Mouse (Mus musculus) heart, embryonic 12.5 days (tissue): ENCODE data around the gene Grb7. TPM values are rescaled to one million over a fixed set of nuclear protein-coding genes. Genes with fewer than 3 reads are reported as not detected.

Experiments used
- ATAC-seq: fragments of 200-750 bp; cut with Nextera tagmentation; 2 replicates; pipeline ENCODE4 v1.8.0; 2017; ENCODE audit warnings: moderate TSS enrichment, moderate library complexity; ENCODE audit not compliant: insufficient number of reproducible peaks, low FRiP score
- H3K27ac ChIP-seq: fragments of 300-500 bp; sonication (generic); 2 replicates; pipeline ENCODE4 v1.5.1; 2016; ENCODE audit warnings: mild to moderate bottlenecking, moderate library complexity; ENCODE audit not compliant: poor library complexity, severe bottlenecking
- H3K27me3 ChIP-seq: fragments of 300-500 bp; sonication (generic); replicated peaks from 2 replicates; pipeline ENCODE4 v1.6.1; 2016; ENCODE audit warnings: mild to moderate bottlenecking, moderate library complexity
- H3K36me3 ChIP-seq: fragments of 300-500 bp; sonication (generic); 2 replicates; pipeline ENCODE4 v1.6.1; 2016; ENCODE audit warnings: mild to moderate bottlenecking, moderate library complexity
- H3K4me1 ChIP-seq: fragments of 300-500 bp; sonication (generic); replicated peaks from 2 replicates; pipeline ENCODE4 v1.6.1; 2016; ENCODE audit warnings: mild to moderate bottlenecking
- H3K4me2 ChIP-seq: fragments of 300-500 bp; sonication (generic); 2 replicates; pipeline ENCODE4 v1.6.1; 2016; ENCODE audit warnings: mild to moderate bottlenecking, moderate library complexity
- H3K4me3 ChIP-seq: fragments of 300-500 bp; sonication (generic); 2 replicates; pipeline ENCODE4 v1.5.1; 2016; ENCODE audit warnings: mild to moderate bottlenecking
- H3K9ac ChIP-seq: fragments of 300-500 bp; sonication (generic); 2 replicates; pipeline ENCODE4 v1.6.1; 2016; ENCODE audit warnings: mild to moderate bottlenecking, moderate library complexity
- H3K9me3 ChIP-seq: fragments of 300-500 bp; sonication (generic); replicated peaks from 2 replicates; pipeline ENCODE4 v1.6.1; 2016; ENCODE audit warnings: mild to moderate bottlenecking, moderate library complexity
- WGBS: fragments of 180-500 bp; shearing (Covaris S2); methylation state at CpG from one replicate; pipeline ENCODE4 v1.1.7; 2016; 5-methylcytosine and 5-hydroxymethylcytosine counted together
- polyA plus RNA-seq: library from polyadenylated mRNA; unstranded; fragments of >200 nt; fragmentation: Nextera tagmentation; extraction: Ambion mirVana; gene quantifications from 2 replicates; pipeline ENCODE4 v1.2.1, GENCODE M21; 2016

Grb7 gene
- polyA plus RNA-seq, 1 experiment from 2014 or later = 2.1 TPM

- Histone ChIP-seq H3K4me3 (no peak overlapping the region), H3K36me3 (peaks cover 38% of the 10 kb centered on the region), H3K27ac (no peak overlapping the region), H3K4me2 (no peak overlapping the region), H3K9ac (no peak overlapping the region), H3K9me3 (no peaks in the 10 kb centered on the region), H3K4me1 (peaks cover 62% of the 10 kb centered on the region), H3K27me3 (no peaks in the 10 kb centered on the region)
- WGBS = 80% methylated on average over 1 of the region's 1 CpGs
- no peak for ATAC-seq
Measured at GRCm38 (mm10) chr11:98417074-98417473, 29.1 kb upstream of the Grb7 start.

GRCm38 (mm10) chr11:98418273-98418672 is 27.9 kb upstream of the Grb7 start:
- WGBS = 51% methylated on average over 6 of the region's 6 CpGs
- peak overlapping the region; percentile 9 for H3K9ac ChIP-seq
- H3K4me3 ChIP-seq = no peak overlapping the region
- peaks cover 62% of the 10 kb centered on the region for H3K4me1 ChIP-seq
- ATAC-seq = no peak
- no peak overlapping the region for H3K4me2 ChIP-seq
- H3K27me3 ChIP-seq = no peaks in the 10 kb centered on the region
- H3K9me3 ChIP-seq = no peaks in the 10 kb centered on the region
- H3K27ac ChIP-seq = no peak overlapping the region
- peaks cover 50% of the 10 kb centered on the region for H3K36me3 ChIP-seq

- H3K4me2 ChIP-seq = no peak overlapping the region
- H3K9ac ChIP-seq = peak overlapping the region; percentile 36; the same call in 1 of the 2 replicates
- H3K9me3 ChIP-seq = no peaks in the 10 kb centered on the region
- H3K36me3 ChIP-seq = peaks cover 58% of the 10 kb centered on the region
- ATAC-seq = no peak
- WGBS = 83% methylated on average over 10 of the region's 10 CpGs
- H3K4me3 ChIP-seq = no peak overlapping the region
- H3K4me1 ChIP-seq = peaks cover 57% of the 10 kb centered on the region
- H3K27ac ChIP-seq = peak overlapping the region; percentile 25
- no peaks in the 10 kb centered on the region for H3K27me3 ChIP-seq
Measured at GRCm38 (mm10) chr11:98418939-98419547, 27.2 kb upstream of the Grb7 start.

- H3K4me2 ChIP-seq = no peak overlapping the region
- no peak overlapping the region for H3K27ac ChIP-seq
- ATAC-seq = no peak
- peaks cover 100% of the 10 kb centered on the region for H3K36me3 ChIP-seq
- H3K4me1 ChIP-seq = no peaks in the 10 kb centered on the region
- no peaks in the 10 kb centered on the region for H3K9me3 ChIP-seq
- no peak overlapping the region for H3K9ac ChIP-seq
- no peaks in the 10 kb centered on the region for H3K27me3 ChIP-seq
- WGBS = 90% methylated on average over 7 of the region's 7 CpGs
- H3K4me3 ChIP-seq = no peak overlapping the region
Measured at GRCm38 (mm10) chr11:98426592-98426991, 19.6 kb upstream of the Grb7 start.

- Histone ChIP-seq H3K9ac (no peak overlapping the region), H3K4me1 (no peaks in the 10 kb centered on the region), H3K27ac (no peak overlapping the region), H3K36me3 (peaks cover 100% of the 10 kb centered on the region), H3K9me3 (no peaks in the 10 kb centered on the region), H3K27me3 (no peaks in the 10 kb centered on the region), H3K4me3 (no peak overlapping the region), H3K4me2 (no peak overlapping the region)
- 90% methylated on average over 5 of the region's 5 CpGs for WGBS
- ATAC-seq = no peak
Measured at GRCm38 (mm10) chr11:98428436-98428835, 17.8 kb upstream of the Grb7 start.

GRCm38 (mm10) chr11:98431743-98432502 is 14.3 kb upstream of the Grb7 start:
- no peaks in the 10 kb centered on the region for H3K4me1 ChIP-seq
- no peak overlapping the region for H3K27ac ChIP-seq
- H3K36me3 ChIP-seq = peaks cover 100% of the 10 kb centered on the region
- ATAC-seq = no peak
- H3K27me3 ChIP-seq = no peaks in the 10 kb centered on the region
- no peak overlapping the region for H3K4me2 ChIP-seq
- no peaks in the 10 kb centered on the region for H3K9me3 ChIP-seq
- 79% methylated on average over 9 of the region's 9 CpGs for WGBS
- no peak overlapping the region for H3K9ac ChIP-seq
- H3K4me3 ChIP-seq = no peak overlapping the region

GRCm38 (mm10) chr11:98435723-98436122 is 10.5 kb upstream of the Grb7 start:
- ATAC-seq = no peak
- Histone ChIP-seq H3K4me1 (peaks cover 11% of the 10 kb centered on the region), H3K27ac (no peak overlapping the region), H3K36me3 (peaks cover 68% of the 10 kb centered on the region), H3K9me3 (no peaks in the 10 kb centered on the region), H3K4me2 (no peak overlapping the region), H3K9ac (no peak overlapping the region), H3K4me3 (no peak overlapping the region), H3K27me3 (no peaks in the 10 kb centered on the region)
- 89% methylated on average over 9 of the region's 9 CpGs for WGBS

GRCm38 (mm10) chr11:98437441-98437840 is 8.8 kb upstream of the Grb7 start:
- peak overlapping the region; percentile 85; the same call in 1 of the 2 replicates for H3K4me2 ChIP-seq
- peaks cover 51% of the 10 kb centered on the region for H3K36me3 ChIP-seq
- H3K27me3 ChIP-seq = no peaks in the 10 kb centered on the region
- peak overlapping the region; percentile 69; the same call in 1 of the 2 replicates for H3K9ac ChIP-seq
- peaks cover 11% of the 10 kb centered on the region for H3K4me1 ChIP-seq
- no peak for ATAC-seq
- 83% methylated on average over 6 of the region's 6 CpGs for WGBS
- 0 out of 2 replicates have a peak overlapping the region, but pooled peaks have one; percentile 73 for H3K4me3 ChIP-seq
- H3K9me3 ChIP-seq = no peaks in the 10 kb centered on the region
- no peak overlapping the region for H3K27ac ChIP-seq

- H3K27ac ChIP-seq = peak within 1 kb of the TSS; percentile 58
- peak within 1 kb of the TSS; percentile 69 for H3K9ac ChIP-seq
- no peaks in the 10 kb centered on the region for H3K9me3 ChIP-seq
- peak; percentile 90 for ATAC-seq
- peak within 1 kb of the TSS; percentile 85 for H3K4me2 ChIP-seq
- H3K27me3 ChIP-seq = no peaks in the 10 kb centered on the region
- peak within 1 kb of the TSS; percentile 73 for H3K4me3 ChIP-seq
- WGBS = 2% methylated on average over 43 of the region's 43 CpGs
- peaks cover 11% of the 10 kb centered on the region for H3K4me1 ChIP-seq
- H3K36me3 ChIP-seq = peaks cover 40% of the 10 kb centered on the region
Measured at GRCm38 (mm10) chr11:98438331-98439158, 7.6 kb upstream of the Grb7 start, which contains the start of gene Mien1. Gene Mien1 (minus strand): TSS chr11:98438991.

- no peak overlapping the region for H3K27ac ChIP-seq
- no peak overlapping the region for H3K9ac ChIP-seq
- no peak overlapping the region for H3K4me3 ChIP-seq
- H3K36me3 ChIP-seq = no peaks in the 10 kb centered on the region
- peaks cover 14% of the 10 kb centered on the region for H3K27me3 ChIP-seq
- 84% methylated on average over 1 of the region's 1 CpGs for whole genome bisulfite sequencing
- ATAC-seq = no peak
- no peaks in the 10 kb centered on the region for H3K9me3 ChIP-seq
- peaks cover 27% of the 10 kb centered on the region for H3K4me1 ChIP-seq
- no peak overlapping the region for H3K4me2 ChIP-seq
Measured at GRCm38 (mm10) chr11:98443688-98444087, 2.5 kb upstream of the Grb7 start.

- Histone ChIP-seq H3K36me3 (no peaks in the 10 kb centered on the region), H3K9ac (0 out of 2 replicates have a peak overlapping the region, but pooled peaks have one; percentile 14), H3K4me3 (no peak overlapping the region), H3K27me3 (peaks cover 30% of the 10 kb centered on the region), H3K4me1 (peaks cover 27% of the 10 kb centered on the region), H3K9me3 (no peaks in the 10 kb centered on the region), H3K27ac (no peak overlapping the region), H3K4me2 (no peak overlapping the region)
- WGBS = 36% methylated on average over 1 of the region's 1 CpGs
- no peak for ATAC-seq
Measured at GRCm38 (mm10) chr11:98445238-98445637, 956 bp upstream of the Grb7 start.
